ENCODE assay signal across 10 mouse cellular contexts in the genomic region with DNA sequence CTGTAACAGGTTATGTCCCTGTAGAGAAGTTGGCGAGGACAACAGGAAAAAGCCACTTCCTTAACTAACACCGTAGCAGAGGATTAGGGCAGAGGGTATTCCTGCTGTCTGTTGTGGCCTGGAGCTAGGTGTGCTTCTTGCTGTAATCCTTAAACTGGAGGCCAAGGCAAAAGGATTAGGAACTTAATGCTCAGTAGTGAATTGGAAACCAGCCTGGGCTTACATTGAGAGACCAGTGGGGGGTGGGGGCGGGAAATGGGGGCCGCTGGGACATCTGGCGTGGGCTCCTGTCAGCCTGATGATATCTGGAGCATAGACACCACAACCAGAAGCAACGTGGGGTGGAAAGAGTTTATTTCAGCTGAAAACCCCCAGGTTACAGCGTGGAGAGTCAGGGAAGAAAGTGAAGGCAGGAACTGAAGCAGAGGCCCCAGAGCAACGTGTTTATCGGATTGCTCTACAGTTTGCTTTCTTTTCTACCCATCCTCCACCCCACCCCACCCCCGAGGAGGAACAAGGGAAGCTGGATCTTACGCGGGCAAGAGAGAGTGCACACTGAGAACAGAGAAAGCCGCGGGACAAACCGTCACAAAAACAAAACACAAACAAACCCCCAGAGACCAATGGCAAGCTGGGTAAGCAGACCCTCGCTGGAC. TPM values are rescaled to one million over a fixed set of nuclear protein-coding genes. Genes with fewer than 3 reads are reported as not detected.
A peak's percentile ranks its signal among the peaks of the same experiment; 100 is the strongest.
DNase-seq lines count a peak whose midpoint lies in the region; ATAC-seq and TF ChIP-seq lines count a peak whose summit lies in the region.
"Had no signal": no experiment of that assay in that cellular context is flagged by ENCODE, and none has a peak within 500 bp of the region (broad histone marks: within the 10 kb centered on the region; RNA-seq: fewer than 3 reads in every experiment).

No protein-coding gene starts in this region.

- H3K4me3 ChIP-seq in heart, adult 2 months = peak overlapping the region; percentile 22
- H3K4me3 ChIP-seq in bone marrow, adult 2 months (replicated peaks; ENCODE audit: control insufficient read depth, low read depth, low read length) = peak overlapping the region; percentile 54
- no peak overlapping the region for H3K4me3 ChIP-seq in hindbrain, embryonic 12.5 days

- intact Hi-C loops in heart, adult 2 months (cut with DNase I) = loop anchor here (10.0 kb wide), 1 partner anchor 264 kb away; no protein-coding TSS in a partner anchor
- intact Hi-C loops in heart, postnatal 36 days (cut with DNase I) = loop anchor here (5.0 to 10.0 kb wide), 2 partner anchors 202 to 264 kb away; a partner anchor contains a TSS

- no peak overlapping the region for H3K27ac ChIP-seq in heart, adult 2 months
- H3K27ac ChIP-seq in bone marrow, adult 2 months (ENCODE audit: control insufficient read depth, insufficient read depth, low read depth, low read length, poor library complexity) = peak overlapping the region; percentile 59
- no peak overlapping the region for H3K27ac ChIP-seq in hindbrain, embryonic 12.5 days

- no peak for DNase-seq in heart, adult 2 months
- DNase-seq in heart, postnatal 36 days = no peak
- peak; percentile 39 to 45 for DNase-seq in thymus, postnatal 36 days
- DNase-seq in cerebellum, adult 8-10 months = no peak
- DNase-seq in urinary bladder, adult 2 months (ENCODE audit: low spot score) = no peak

- no peaks in the 10 kb centered on the region for H3K36me3 ChIP-seq in heart, adult 2 months (ENCODE audit: control insufficient read depth, insufficient read depth, low read length)
- H3K36me3 ChIP-seq in hindbrain, embryonic 12.5 days = no peaks in the 10 kb centered on the region

- TF ChIP-seq POLR2A in heart, adult 2 months (IDR thresholded peaks at IDR 0.05; ENCODE audit: insufficient read depth, low read depth, low read length) = no peak
- no peak for TF ChIP-seq POLR2A in bone marrow, adult 2 months (IDR thresholded peaks at IDR 0.05; ENCODE audit: borderline replicate concordance, control insufficient read depth, low read depth, low read length)

- peak overlapping the region; percentile 42 for H3K4me2 ChIP-seq in hindbrain, embryonic 12.5 days (replicated peaks)

- H3K4me1 ChIP-seq in heart, adult 2 months (ENCODE audit: control insufficient read depth, insufficient read depth, low read length) = peaks cover 2% of the 10 kb centered on the region; the same call in 1 of the 2 replicates
- H3K4me1 ChIP-seq in bone marrow, adult 2 months (ENCODE audit: control insufficient read depth, insufficient read depth, low read length) = peaks cover 5% of the 10 kb centered on the region
- peaks cover 6% of the 10 kb centered on the region; the same call in 1 of the 2 replicates for H3K4me1 ChIP-seq in hindbrain, embryonic 12.5 days

- no peak for TF ChIP-seq EP300 in heart, adult 2 months (IDR thresholded peaks at IDR 0.05; ENCODE audit: insufficient read depth, low read depth, low read length)

- WGBS in heart, adult 2 months = 15% methylated on average over 16 of the region's 16 CpGs
- 1% methylated on average over 16 of the region's 16 CpGs for WGBS in bone marrow, adult 2 months
- WGBS in hindbrain, embryonic 12.5 days = 8% methylated on average over 16 of the region's 16 CpGs

- no peaks in the 10 kb centered on the region for H3K9me3 ChIP-seq in hindbrain, embryonic 12.5 days (replicated peaks)

- H3K9ac ChIP-seq in heart, adult 2 months (ENCODE audit: low read depth, low read length) = peak overlapping the region; percentile 54
- no peak overlapping the region for H3K9ac ChIP-seq in hindbrain, embryonic 12.5 days

- ATAC-seq in hindbrain, embryonic 12.5 days (ENCODE audit: low FRiP score) = no peak
- peak; percentile 80 for ATAC-seq in megakaryocyte-erythroid progenitor cell, adult 5-6 weeks (replicated peaks; ENCODE audit: low FRiP score, low TSS enrichment, poor library complexity, severe bottlenecking)

- H3K79me2 ChIP-seq in heart, adult 2 months (replicated peaks; ENCODE audit: control insufficient read depth, insufficient read depth, low read length) = no peaks in the 10 kb centered on the region

- no peak for TF ChIP-seq CTCF in heart, adult 2 months (IDR thresholded peaks at IDR 0.05)
- no peak for TF ChIP-seq CTCF in bone marrow, adult 2 months (IDR thresholded peaks at IDR 0.05; ENCODE audit: control insufficient read depth, insufficient read depth, low read length)

- no peaks in the 10 kb centered on the region for H3K27me3 ChIP-seq in heart, adult 2 months (ENCODE audit: control insufficient read depth, insufficient read depth, low read length)
- H3K27me3 ChIP-seq in hindbrain, embryonic 12.5 days = peaks cover 4% of the 10 kb centered on the region; the same call in 1 of the 2 replicates

RNA-seq across cellular contexts. Expression of a gene that starts 18.9 kb away (rescaled TPM):
- total RNA-seq in heart, adult 2 months (2021) = 10 to 100 TPM; 14.1 to 14.6 TPM
- polyA plus RNA-seq in heart, adult 2 months (2012; rRNA removed) = 32.6 and 40.9 TPM in 2 replicates
- 10 to 100 TPM; 13.4 to 15.0 TPM for total RNA-seq in heart, postnatal 36 days (2021)
- polyA plus RNA-seq in bone marrow, adult 2 months (2011; ENCODE audit: insufficient read depth, insufficient read length, low replicate concordance, missing spikeins) = 20.6 and 21.0 TPM in 2 replicates
- polyA plus RNA-seq in hindbrain, embryonic 12.5 days (2016; fragmentation: Nextera tagmentation; extraction: Ambion mirVana) = 37.7 and 38.0 TPM in 2 replicates
- 16.9 and 27.2 TPM in 2 replicates for total RNA-seq in megakaryocyte-erythroid progenitor cell, adult 5-6 weeks (2014; fragmentation: Nextera tagmentation)
- 17.6 and 18.8 TPM in 2 replicates for total RNA-seq in megakaryocyte-erythroid progenitor cell, adult 5-6 weeks (2017)
- 98.9 and 115 TPM in 2 replicates for polyA plus RNA-seq in urinary bladder, adult 2 months (2012; rRNA removed)

RNA-seq across cellular contexts. Expression of a gene that starts 20.0 kb away (rescaled TPM):
- under 1 TPM; 0.68 to 0.73 TPM for total RNA-seq in heart, adult 2 months (2021)
- polyA plus RNA-seq in heart, adult 2 months (2012; rRNA removed) = 2.1 and 2.3 TPM in 2 replicates
- 1 to 10 TPM in 1 of 2 experiments, under 1 TPM in 1; 0.80 to 1.2 TPM for total RNA-seq in heart, postnatal 36 days (2021)
- 0.81 and 1.3 TPM in 2 replicates for polyA plus RNA-seq in bone marrow, adult 2 months (2011; ENCODE audit: insufficient read depth, insufficient read length, low replicate concordance, missing spikeins)
- polyA plus RNA-seq in hindbrain, embryonic 12.5 days (2016; fragmentation: Nextera tagmentation; extraction: Ambion mirVana) = 0.47 and 0.54 TPM in 2 replicates
- total RNA-seq in megakaryocyte-erythroid progenitor cell, adult 5-6 weeks (2014; fragmentation: Nextera tagmentation) = not detected in 2 replicates
- total RNA-seq in megakaryocyte-erythroid progenitor cell, adult 5-6 weeks (2017) = not detected in 2 replicates
- 1.8 and 2.4 TPM in 2 replicates for polyA plus RNA-seq in urinary bladder, adult 2 months (2012; rRNA removed)
- polyA plus RNA-seq: C2C12 had no signal

RNA-seq across cellular contexts. Expression of a gene that starts 26.1 kb away (rescaled TPM):
- 100 to 1,000 TPM; 207 to 232 TPM for total RNA-seq in heart, adult 2 months (2021)
- 199 and 200 TPM in 2 replicates for polyA plus RNA-seq in heart, adult 2 months (2012; rRNA removed)
- 100 to 1,000 TPM; 222 to 245 TPM for total RNA-seq in heart, postnatal 36 days (2021)
- 60.4 and 87.1 TPM in 2 replicates for polyA plus RNA-seq in bone marrow, adult 2 months (2011; ENCODE audit: insufficient read depth, insufficient read length, low replicate concordance, missing spikeins)
- polyA plus RNA-seq in hindbrain, embryonic 12.5 days (2016; fragmentation: Nextera tagmentation; extraction: Ambion mirVana) = 104 and 108 TPM in 2 replicates
- total RNA-seq in megakaryocyte-erythroid progenitor cell, adult 5-6 weeks (2014; fragmentation: Nextera tagmentation) = 165 and 221 TPM in 2 replicates
- total RNA-seq in megakaryocyte-erythroid progenitor cell, adult 5-6 weeks (2017) = 151 and 192 TPM in 2 replicates
- 62.4 and 72.4 TPM in 2 replicates for polyA plus RNA-seq in urinary bladder, adult 2 months (2012; rRNA removed)

RNA-seq across cellular contexts. Expression of a gene that starts 39.0 kb away (rescaled TPM):
- total RNA-seq in heart, adult 2 months (2021) = 10 to 100 TPM; 38.5 to 43.9 TPM
- 84.9 and 97.4 TPM in 2 replicates for polyA plus RNA-seq in heart, adult 2 months (2012; rRNA removed)
- 10 to 100 TPM; 43.1 to 43.7 TPM for total RNA-seq in heart, postnatal 36 days (2021)
- polyA plus RNA-seq in bone marrow, adult 2 months (2011; ENCODE audit: insufficient read depth, insufficient read length, low replicate concordance, missing spikeins) = 72.1 and 86.5 TPM in 2 replicates
- 210 and 219 TPM in 2 replicates for polyA plus RNA-seq in hindbrain, embryonic 12.5 days (2016; fragmentation: Nextera tagmentation; extraction: Ambion mirVana)
- total RNA-seq in megakaryocyte-erythroid progenitor cell, adult 5-6 weeks (2014; fragmentation: Nextera tagmentation) = 60.4 and 62.7 TPM in 2 replicates
- total RNA-seq in megakaryocyte-erythroid progenitor cell, adult 5-6 weeks (2017) = 18.5 and 18.8 TPM in 2 replicates
- 112 and 117 TPM in 2 replicates for polyA plus RNA-seq in urinary bladder, adult 2 months (2012; rRNA removed)

RNA-seq across cellular contexts. Expression of a gene that starts 40.4 kb away (rescaled TPM):
- total RNA-seq in heart, adult 2 months (2021) = under 1 TPM in 1 of 2 experiments, not detected in 1; 0.34 TPM
- 0.64 and 0.96 TPM in 2 replicates for polyA plus RNA-seq in heart, adult 2 months (2012; rRNA removed)
- under 1 TPM in 1 of 2 experiments, not detected in 1; 0.67 TPM for total RNA-seq in heart, postnatal 36 days (2021)
- polyA plus RNA-seq in bone marrow, adult 2 months (2011; ENCODE audit: insufficient read depth, insufficient read length, low replicate concordance, missing spikeins) = not detected in 2 replicates
- polyA plus RNA-seq in hindbrain, embryonic 12.5 days (2016; fragmentation: Nextera tagmentation; extraction: Ambion mirVana) = not detected in 2 replicates
- not detected in 2 replicates for total RNA-seq in megakaryocyte-erythroid progenitor cell, adult 5-6 weeks (2014; fragmentation: Nextera tagmentation)
- not detected in 2 replicates for total RNA-seq in megakaryocyte-erythroid progenitor cell, adult 5-6 weeks (2017)
- polyA plus RNA-seq in urinary bladder, adult 2 months (2012; rRNA removed) = not detected in 2 replicates
- polyA plus RNA-seq: large intestine, adult 2 months had no signal

Comparison
In these comparisons a context has a peak if more than half of its experiments do, and no peak if none do; other contexts are left out.
1. DNase-seq: peak in thymus, postnatal 36 days (2 of 2); none in heart, adult 2 months (0 of 2), heart, postnatal 36 days (0 of 2), cerebellum, adult 8-10 months (single experiment) and urinary bladder, adult 2 months (single experiment).